ENCODE assay signal across 29 mouse cellular contexts in genomic region chr4:66542833-66543436, GRCm38 (mm10).
A peak's percentile ranks its signal among the peaks of the same experiment; 100 is the strongest.
DNase-seq lines count a peak whose midpoint lies in the region; ATAC-seq lines count a peak whose summit lies in the region.
"Had no signal": no experiment of that assay in that cellular context is flagged by ENCODE, and none has a peak within 500 bp of the region (broad histone marks: within the 10 kb centered on the region; RNA-seq: fewer than 3 reads in every experiment).

No protein-coding gene starts in this region.

- no peaks in the 10 kb centered on the region for H3K27me3 ChIP-seq in forebrain, embryonic 15.5 days
- no peaks in the 10 kb centered on the region for H3K27me3 ChIP-seq in forebrain, embryonic 12.5 days
- no peaks in the 10 kb centered on the region for H3K27me3 ChIP-seq in kidney, embryonic 15.5 days
- H3K27me3 ChIP-seq: CH12.LX; embryonic facial prominence, embryonic 12.5 days; embryonic facial prominence, embryonic 15.5 days; heart, embryonic 12.5 days; heart, embryonic 15.5 days; hindbrain, embryonic 13.5 days; intestine, embryonic 15.5 days had no signal

- peak; percentile 37 for DNase-seq in cerebellum, adult 9-10 months
- DNase-seq in cerebellum, adult 9-11 months = no peak
- DNase-seq in kidney, postnatal 4 days = no peak
- peak; percentile 7 for DNase-seq in retina, postnatal 1 day
- DNase-seq in retina, embryonic 14.5 days (ENCODE audit: low spot score) = no peak
- DNase-seq: adrenal gland, postnatal 10 days; adrenal gland, postnatal 36 days; cerebellum, adult 11-12 months; cerebellum, adult 8-10 months; cerebellum, postnatal 25 days; gastrocnemius, postnatal 25 days; heart, adult 18-20 months; heart, postnatal 10 days; heart, postnatal 36 days; kidney, adult 11 months had no signal

- H3K9me3 ChIP-seq in forebrain, embryonic 15.5 days = no peaks in the 10 kb centered on the region
- no peaks in the 10 kb centered on the region for H3K9me3 ChIP-seq in forebrain, embryonic 12.5 days
- H3K9me3 ChIP-seq in kidney, embryonic 15.5 days (replicated peaks) = no peaks in the 10 kb centered on the region
- H3K9me3 ChIP-seq: embryonic facial prominence, embryonic 12.5 days; embryonic facial prominence, embryonic 15.5 days; heart, embryonic 12.5 days; heart, embryonic 15.5 days; hindbrain, embryonic 10.5 days; hindbrain, embryonic 13.5 days; intestine, embryonic 15.5 days had no signal

- peaks cover 8% of the 10 kb centered on the region for H3K4me1 ChIP-seq in forebrain, embryonic 15.5 days
- H3K4me1 ChIP-seq in forebrain, embryonic 12.5 days = no peaks in the 10 kb centered on the region
- no peaks in the 10 kb centered on the region for H3K4me1 ChIP-seq in kidney, embryonic 15.5 days
- H3K4me1 ChIP-seq: embryonic facial prominence, embryonic 12.5 days; embryonic facial prominence, embryonic 15.5 days; hindbrain, embryonic 10.5 days; hindbrain, embryonic 13.5 days; intestine, embryonic 15.5 days had no signal

- no peak overlapping the region for H3K4me3 ChIP-seq in forebrain, embryonic 15.5 days
- no peak overlapping the region for H3K4me3 ChIP-seq in forebrain, embryonic 12.5 days (replicated peaks)
- no peak overlapping the region for H3K4me3 ChIP-seq in kidney, embryonic 15.5 days (replicated peaks)
- H3K4me3 ChIP-seq: embryonic facial prominence, embryonic 12.5 days; embryonic facial prominence, embryonic 15.5 days; heart, embryonic 12.5 days; heart, embryonic 15.5 days; hindbrain, embryonic 10.5 days; hindbrain, embryonic 13.5 days; intestine, embryonic 15.5 days had no signal

- no peaks in the 10 kb centered on the region for H3K36me3 ChIP-seq in forebrain, embryonic 15.5 days
- no peaks in the 10 kb centered on the region for H3K36me3 ChIP-seq in forebrain, embryonic 12.5 days (replicated peaks)
- no peaks in the 10 kb centered on the region for H3K36me3 ChIP-seq in kidney, embryonic 15.5 days
- H3K36me3 ChIP-seq: embryonic facial prominence, embryonic 12.5 days; embryonic facial prominence, embryonic 15.5 days; G1E; heart, embryonic 12.5 days; heart, embryonic 15.5 days; hindbrain, embryonic 10.5 days; hindbrain, embryonic 13.5 days; intestine, embryonic 15.5 days had no signal

- no peak overlapping the region for H3K4me2 ChIP-seq in forebrain, embryonic 15.5 days (replicated peaks)
- H3K4me2 ChIP-seq in forebrain, embryonic 12.5 days = no peak overlapping the region
- H3K4me2 ChIP-seq in kidney, embryonic 15.5 days = no peak overlapping the region
- H3K4me2 ChIP-seq: embryonic facial prominence, embryonic 12.5 days; embryonic facial prominence, embryonic 15.5 days; heart, embryonic 12.5 days; heart, embryonic 15.5 days; hindbrain, embryonic 13.5 days; intestine, embryonic 15.5 days had no signal

- H3K27ac ChIP-seq in forebrain, embryonic 15.5 days (replicated peaks) = no peak overlapping the region
- no peak overlapping the region for H3K27ac ChIP-seq in forebrain, embryonic 12.5 days
- no peak overlapping the region for H3K27ac ChIP-seq in kidney, embryonic 15.5 days
- H3K27ac ChIP-seq: embryonic facial prominence, embryonic 12.5 days; embryonic facial prominence, embryonic 15.5 days; heart, embryonic 15.5 days; hindbrain, embryonic 10.5 days; hindbrain, embryonic 13.5 days; intestine, embryonic 15.5 days had no signal

- 30% methylated on average over 4 of the region's 4 CpGs for WGBS in forebrain, embryonic 15.5 days
- 47% methylated on average over 4 of the region's 4 CpGs for WGBS in forebrain, embryonic 12.5 days
- WGBS in kidney, embryonic 15.5 days = 43% methylated on average over 4 of the region's 4 CpGs

- ATAC-seq in forebrain, embryonic 15.5 days (replicated peaks) = peak; percentile 75
- ATAC-seq in forebrain, embryonic 12.5 days (ENCODE audit: low FRiP score) = no peak
- peak; percentile 64; the same call in 1 of the 2 replicates for ATAC-seq in kidney, embryonic 15.5 days (replicated peaks; ENCODE audit: low FRiP score)
- ATAC-seq: hindbrain, embryonic 16.5 days; intestine, embryonic 15.5 days; Patski had no signal

- no peak overlapping the region for H3K9ac ChIP-seq in forebrain, embryonic 15.5 days (replicated peaks)
- no peak overlapping the region for H3K9ac ChIP-seq in forebrain, embryonic 12.5 days
- no peak overlapping the region for H3K9ac ChIP-seq in kidney, embryonic 15.5 days
- H3K9ac ChIP-seq: embryonic facial prominence, embryonic 12.5 days; embryonic facial prominence, embryonic 15.5 days; heart, embryonic 12.5 days; heart, embryonic 15.5 days; hindbrain, embryonic 13.5 days; intestine, embryonic 15.5 days had no signal

Comparison
In these comparisons a context has a peak if more than half of its experiments do, and no peak if none do; other contexts are left out.
1. DNase-seq: peak in cerebellum, adult 9-10 months (single experiment) and retina, postnatal 1 day (single experiment); none in cerebellum, adult 9-11 months (single experiment), kidney, postnatal 4 days (0 of 2) and retina, embryonic 14.5 days (single experiment).